Comparison of ENCODE assay signal across 32 mouse cellular contexts in the genomic region with DNA sequence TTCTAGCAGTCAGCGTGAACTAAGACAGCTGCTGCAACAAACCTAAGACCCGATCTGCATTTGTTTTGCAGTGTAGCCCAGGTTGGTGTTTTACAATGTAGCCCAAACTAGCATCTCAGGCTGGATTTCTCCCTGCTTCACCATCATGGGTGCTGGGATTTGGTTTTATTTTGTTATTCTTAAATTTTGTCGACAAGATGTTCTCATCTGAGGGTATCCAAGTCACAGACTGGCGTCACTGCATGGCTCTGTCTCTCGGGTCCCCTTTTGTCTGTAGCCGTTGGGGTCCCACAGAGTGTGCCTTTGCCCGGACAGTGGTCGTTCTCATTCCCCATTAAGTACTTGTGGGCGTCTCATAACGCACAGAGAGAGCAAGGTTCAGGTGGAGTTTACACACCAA. TPM values are rescaled to one million over a fixed set of nuclear protein-coding genes. Genes with fewer than 3 reads are reported as not detected.
"Had no signal": no experiment of that assay in that cellular context is flagged by ENCODE, and none has a peak within 500 bp of the region (broad histone marks: within the 10 kb centered on the region; RNA-seq: fewer than 3 reads in every experiment).

No protein-coding gene starts in this region.

- H3K4me3 ChIP-seq: heart, embryonic 12.5 days; heart, embryonic 13.5 days; hindbrain, embryonic 10.5 days; hindbrain, embryonic 12.5 days; intestine, embryonic 15.5 days; layer of hippocampus, adult 2 months; left cerebral cortex, adult 2 months had no signal

- H3K27ac ChIP-seq: heart, embryonic 10.5 days; heart, embryonic 13.5 days; heart, embryonic 15.5 days; hindbrain, embryonic 10.5 days; hindbrain, embryonic 12.5 days; hindbrain, embryonic 13.5 days; hindbrain, embryonic 14.5 days; hindbrain, embryonic 15.5 days; hindbrain, postnatal 0 days; intestine, embryonic 15.5 days; kidney, embryonic 15.5 days; kidney, postnatal 0 days; layer of hippocampus, adult 2 months; left cerebral cortex, adult 2 months had no signal

- H3K9ac ChIP-seq: heart, embryonic 12.5 days; heart, embryonic 13.5 days; heart, embryonic 15.5 days; hindbrain, embryonic 12.5 days; hindbrain, embryonic 15.5 days; intestine, embryonic 15.5 days; kidney, embryonic 15.5 days had no signal

- H3K36me3 ChIP-seq: heart, embryonic 10.5 days; heart, embryonic 15.5 days; hindbrain, embryonic 10.5 days; hindbrain, embryonic 12.5 days; hindbrain, embryonic 13.5 days; hindbrain, embryonic 15.5 days; intestine, embryonic 15.5 days; kidney, embryonic 15.5 days had no signal

- DNase-seq: heart, postnatal 10 days; heart, postnatal 14 days; heart, postnatal 36 days; heart, postnatal 4 days; kidney, adult 11 months; kidney, adult 18-20 months; kidney, adult 2 months; kidney, adult 8-10 months; kidney, adult 9 months; kidney, postnatal 10 days; kidney, postnatal 14 days; kidney, postnatal 36 days; kidney, postnatal 4 days; layer of hippocampus, adult 9-11 months; layer of hippocampus, postnatal 36 days had no signal

- ATAC-seq: intestine, postnatal 0 days had no signal

- H3K4me2 ChIP-seq: heart, embryonic 11.5 days; hindbrain, embryonic 12.5 days; intestine, embryonic 15.5 days; kidney, embryonic 15.5 days had no signal

- H3K9me3 ChIP-seq: heart, embryonic 10.5 days; heart, embryonic 12.5 days; heart, embryonic 13.5 days; heart, embryonic 15.5 days; hindbrain, embryonic 10.5 days; hindbrain, embryonic 12.5 days; hindbrain, embryonic 13.5 days; hindbrain, embryonic 15.5 days; intestine, embryonic 15.5 days; kidney, embryonic 15.5 days had no signal

RNA-seq across cellular contexts. Expression of gene Insl3, which starts 4.3 kb away (rescaled TPM):
- total RNA-seq: hindbrain, postnatal 0 days had no signal
- polyA plus RNA-seq: hindbrain, embryonic 12.5 days had no signal
